Mouse (Mus musculus) cortical plate, adult 2 months (tissue): ENCODE measurements at regions not wholly inside any gene's neighbourhood (a gene's known extent, or its start where the extent isn't known, plus 50 kb on each side); places are given as distances from the start of the nearest gene placed in this dataset.

Experiments used
- H3K27ac ChIP-seq: fragments of 200-500 bp; 2 replicates; pipeline ENCODE4 v1.5.1; 2012; ENCODE audit warnings: low read length, control low read depth, inconsistent platforms; ENCODE audit not compliant: insufficient read depth
- H3K4me1 ChIP-seq: fragments of 200-500 bp; 2 replicates; pipeline ENCODE4 v1.6.1; 2011; ENCODE audit warnings: low read length; ENCODE audit not compliant: control insufficient read depth, insufficient read depth
- H3K4me3 ChIP-seq: fragments of 200-500 bp; 2 replicates; pipeline ENCODE4 v1.5.1; 2011; ENCODE audit warnings: mild to moderate bottlenecking, low read length, control low read depth; ENCODE audit not compliant: insufficient read depth
- CTCF ChIP-seq: fragments of 200-500 bp; IDR thresholded peaks from 2 replicates; pipeline ENCODE4 v1.5.1; 2011; ENCODE audit warnings: mild to moderate bottlenecking, control low read depth, low read length; ENCODE audit not compliant: insufficient read depth; ENCODE audit errors: extremely low read depth
- POLR2A ChIP-seq: fragments of 200-500 bp; IDR thresholded peaks from 2 replicates; pipeline ENCODE4 v1.6.1; 2011; ENCODE audit warnings: mild to moderate bottlenecking, low read length, control low read depth; ENCODE audit not compliant: insufficient read depth; ENCODE audit errors: extremely low read depth

DNA sequence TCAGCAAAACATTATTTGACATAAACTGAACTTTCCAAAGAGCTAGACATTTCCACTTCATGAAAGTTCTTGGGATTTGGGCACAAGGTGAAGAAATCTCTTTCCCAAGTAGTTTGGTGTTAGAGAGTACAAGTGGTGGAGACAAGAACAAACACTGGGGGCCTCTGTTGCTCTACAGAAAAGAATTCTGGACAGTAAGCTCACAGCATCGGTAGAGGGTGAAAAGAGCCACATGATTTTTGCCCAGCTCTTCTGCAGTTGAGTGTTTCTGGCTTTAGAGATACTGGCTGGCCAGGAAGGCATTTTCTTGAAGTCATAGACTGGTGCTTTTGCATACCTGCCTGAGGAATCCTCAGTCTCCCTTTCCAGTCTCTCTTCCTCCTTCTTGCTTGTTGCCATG, 127.8 kb downstream of the Stk31 start:
- H3K4me1 ChIP-seq = no peaks in the 10 kb centered on the region
- peak; percentile 49 for TF ChIP-seq CTCF
- TF ChIP-seq POLR2A = no peak
- no peak overlapping the region for H3K27ac ChIP-seq
- H3K4me3 ChIP-seq = no peak overlapping the region

DNA sequence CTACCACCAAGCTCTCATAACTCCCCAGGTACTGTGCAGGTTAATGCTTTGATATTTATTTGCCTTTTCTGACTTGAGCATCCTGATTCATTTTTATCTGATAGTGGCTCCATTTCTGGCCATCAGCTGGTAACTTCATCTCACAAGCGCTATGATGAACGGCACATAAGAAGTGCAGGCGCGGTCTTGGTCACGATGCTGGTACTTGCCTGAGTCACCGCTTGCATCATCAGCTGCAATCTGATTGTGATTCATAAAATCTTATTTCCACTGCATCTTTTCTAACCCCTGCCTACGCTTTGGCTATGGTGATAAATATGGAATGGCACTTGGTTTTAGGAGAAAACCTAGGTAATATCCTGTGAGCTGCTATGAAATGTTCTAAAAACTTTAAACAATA, 128.3 kb downstream of the Stk31 start:
- Histone ChIP-seq H3K4me3 (no peak overlapping the region), H3K4me1 (no peaks in the 10 kb centered on the region), H3K27ac (no peak overlapping the region)
- no peak for TF ChIP-seq POLR2A
- TF ChIP-seq CTCF = no peak

DNA sequence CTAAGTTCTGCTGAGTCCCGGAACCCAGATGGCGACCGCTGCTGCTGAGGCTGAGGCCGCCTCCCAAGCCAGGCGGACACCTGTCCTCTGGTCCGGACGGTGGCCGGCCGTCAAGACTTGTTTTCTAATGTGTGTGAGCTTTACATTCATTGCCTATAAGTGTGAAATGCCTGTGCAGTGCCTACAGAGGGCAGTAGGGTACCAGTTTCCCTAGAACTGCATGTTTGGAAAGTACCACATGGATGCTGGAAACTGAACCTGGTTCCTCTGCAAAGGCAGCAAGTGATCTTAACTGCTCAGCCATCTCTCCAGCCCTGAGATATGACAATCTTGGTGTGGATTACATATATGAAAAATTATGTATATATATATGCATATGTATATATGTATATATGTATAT, 138.6 kb downstream of the Stk31 start:
- Histone ChIP-seq H3K4me3 (no peak overlapping the region), H3K4me1 (no peaks in the 10 kb centered on the region; the same call in 1 of the 2 replicates), H3K27ac (no peak overlapping the region)
- TF ChIP-seq CTCF (0 out of 2 replicates have a peak, but pooled peaks have one; percentile 11), POLR2A (no peak)

DNA sequence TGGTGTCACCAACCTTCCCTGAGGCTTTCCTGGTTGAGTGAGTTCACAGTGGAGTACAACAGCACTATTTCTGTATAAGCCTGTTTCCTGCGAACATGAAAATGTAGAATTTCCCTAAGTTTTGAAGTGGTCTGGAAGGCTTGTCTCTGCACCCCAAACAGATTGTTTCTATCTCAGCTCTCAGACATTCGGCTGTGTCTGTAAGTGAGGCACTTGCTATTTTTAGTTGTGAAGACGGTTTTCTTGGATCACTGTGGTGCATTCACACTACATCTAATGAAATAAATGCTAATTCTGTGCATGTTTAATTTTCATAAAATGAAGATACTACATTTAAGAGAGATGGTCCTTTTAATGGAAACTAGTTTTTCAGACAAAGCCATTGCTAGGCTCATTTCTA, 139.1 kb downstream of the Stk31 start:
- Histone ChIP-seq H3K4me1 (no peaks in the 10 kb centered on the region; the same call in 1 of the 2 replicates), H3K27ac (no peak overlapping the region)

DNA sequence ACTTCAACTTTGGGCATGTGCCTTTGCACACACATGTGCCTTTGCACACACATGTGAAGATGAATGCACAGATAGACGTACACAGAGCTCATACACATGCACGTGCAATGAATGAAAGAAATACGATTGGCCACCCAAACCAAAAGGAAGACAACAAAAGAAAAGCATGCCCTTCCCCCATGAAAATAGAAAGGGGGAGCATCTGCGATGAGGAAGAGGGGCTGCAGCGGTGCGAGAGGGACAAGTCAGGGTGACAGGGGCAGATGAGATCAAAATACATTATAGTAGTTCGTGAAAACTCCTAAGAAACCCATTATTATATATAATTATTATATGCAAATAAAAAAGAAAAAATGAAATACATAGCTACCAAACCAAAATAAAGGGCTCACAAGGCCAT, 149.5 kb downstream of the Stk31 start:
- Histone ChIP-seq H3K4me3 (no peak overlapping the region), H3K4me1 (no peaks in the 10 kb centered on the region), H3K27ac (no peak overlapping the region)
- no peak for TF ChIP-seq CTCF
- no peak for TF ChIP-seq POLR2A

More for the DNA sequence above, 139.1 kb downstream of the Stk31 start:
- TF ChIP-seq POLR2A (no peak), CTCF (no peak)
- no peak overlapping the region for H3K4me3 ChIP-seq

DNA sequence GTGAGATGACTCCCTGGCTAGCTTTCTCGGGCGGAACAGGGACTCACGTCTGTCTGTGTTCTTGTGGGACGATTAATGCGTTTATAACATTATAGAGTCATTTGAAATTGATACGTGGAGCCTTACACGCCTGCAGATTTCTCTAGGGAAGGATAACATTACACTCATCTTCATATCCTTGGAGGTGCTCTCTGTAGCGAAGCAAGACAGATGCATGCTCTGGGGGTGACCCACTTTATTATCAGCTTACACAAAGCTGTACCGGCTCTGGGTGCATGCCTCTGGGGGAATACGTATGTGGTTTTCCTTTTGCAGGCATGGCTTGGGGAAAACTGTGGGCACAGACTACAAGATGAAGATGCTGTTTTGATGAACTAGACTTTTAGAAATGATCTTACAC, 159.7 kb downstream of the Stk31 start:
- no peak for TF ChIP-seq POLR2A
- TF ChIP-seq CTCF = no peak
- Histone ChIP-seq H3K4me3 (no peak overlapping the region), H3K4me1 (no peaks in the 10 kb centered on the region), H3K27ac (no peak overlapping the region)

DNA sequence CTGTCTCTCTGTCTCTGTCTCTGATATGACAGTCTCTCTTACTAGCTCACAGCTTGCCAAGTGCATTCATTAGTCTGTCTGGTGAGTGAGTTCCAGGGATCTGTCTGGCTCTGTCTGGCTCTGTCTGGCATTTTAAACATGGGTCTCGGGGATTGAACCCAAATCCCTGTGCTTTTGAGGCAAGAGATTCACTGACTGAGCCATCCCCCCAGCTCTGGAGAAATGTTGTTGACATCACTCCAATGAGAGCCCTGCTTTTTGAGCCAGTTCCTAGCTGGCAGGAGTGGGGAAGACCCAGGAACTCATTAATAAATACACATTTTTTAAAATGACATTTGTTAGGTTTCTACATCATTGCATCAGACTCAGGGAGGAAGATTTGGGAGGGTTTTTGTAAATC, 163.1 kb downstream of the Stk31 start:
- H3K27ac ChIP-seq = no peak overlapping the region
- H3K4me1 ChIP-seq = no peaks in the 10 kb centered on the region
- TF ChIP-seq POLR2A (no peak), CTCF (no peak)
- no peak overlapping the region for H3K4me3 ChIP-seq

DNA sequence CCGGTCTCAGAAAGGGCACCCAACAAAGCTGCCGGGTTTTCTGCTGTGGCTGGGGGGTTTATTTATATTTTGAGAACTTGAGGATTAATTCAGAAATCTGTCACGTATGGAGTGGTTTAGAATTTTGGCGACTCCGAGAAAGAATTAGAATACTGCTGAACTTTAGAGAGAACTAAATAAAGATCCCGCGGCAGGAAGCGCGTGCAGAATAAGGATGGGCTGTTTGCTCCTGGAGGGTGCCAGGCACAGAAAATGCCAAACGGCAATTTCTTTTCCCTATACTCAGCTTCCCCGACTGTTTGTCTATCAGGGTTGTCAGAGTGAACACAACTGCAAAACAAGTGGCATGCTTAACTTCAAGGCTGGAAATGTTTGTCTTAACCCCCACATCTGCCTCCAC, 163.7 kb downstream of the Stk31 start:
- Histone ChIP-seq H3K27ac (no peak overlapping the region), H3K4me3 (no peak overlapping the region), H3K4me1 (no peaks in the 10 kb centered on the region)
- TF ChIP-seq CTCF = no peak

DNA sequence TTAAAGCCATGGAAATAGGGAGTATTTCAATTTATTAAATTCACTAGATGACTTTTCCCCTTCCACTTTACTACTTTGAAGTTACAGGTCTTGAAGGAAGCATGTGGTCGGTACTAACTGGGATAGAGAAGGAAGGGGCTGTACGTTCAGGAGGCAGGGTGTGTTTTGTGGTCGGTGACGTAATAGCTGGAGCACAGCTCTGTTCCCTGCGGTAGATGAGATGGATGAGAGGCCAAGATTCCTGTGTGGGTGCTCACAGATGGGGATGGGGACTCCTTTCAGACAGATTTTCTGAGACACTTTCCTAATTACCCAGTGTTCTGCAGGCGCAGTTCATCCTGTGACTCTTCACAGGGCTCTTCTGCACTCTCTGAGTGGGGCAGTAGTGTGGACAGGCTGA, 182.9 kb downstream of the Stk31 start:
- Histone ChIP-seq H3K27ac (no peak overlapping the region), H3K4me1 (no peaks in the 10 kb centered on the region), H3K4me3 (no peak overlapping the region)
- TF ChIP-seq POLR2A (no peak), CTCF (no peak)

DNA sequence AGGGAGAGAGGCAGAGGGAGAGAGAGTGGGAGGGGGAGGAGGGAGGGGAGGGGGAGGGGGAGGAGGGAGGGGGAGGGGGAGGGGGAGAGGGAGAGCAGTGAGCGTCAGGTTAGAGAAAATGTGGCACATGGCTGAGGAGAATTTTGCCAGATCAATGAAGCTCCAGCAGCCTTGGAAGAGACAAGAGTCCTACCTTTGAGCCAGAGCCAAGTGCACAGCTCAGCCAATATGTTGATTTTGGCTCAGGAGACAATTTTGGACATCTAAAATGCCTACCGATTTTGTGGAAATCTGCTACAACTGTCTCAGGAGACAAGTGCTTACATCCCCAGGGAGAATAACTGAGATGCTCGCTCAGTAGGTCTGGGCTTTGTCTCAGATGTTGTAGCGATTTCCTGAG, 184.3 kb downstream of the Stk31 start:
- no peak overlapping the region for H3K4me3 ChIP-seq
- H3K27ac ChIP-seq = no peak overlapping the region
- H3K4me1 ChIP-seq = no peaks in the 10 kb centered on the region
- TF ChIP-seq CTCF (no peak), POLR2A (no peak)

DNA sequence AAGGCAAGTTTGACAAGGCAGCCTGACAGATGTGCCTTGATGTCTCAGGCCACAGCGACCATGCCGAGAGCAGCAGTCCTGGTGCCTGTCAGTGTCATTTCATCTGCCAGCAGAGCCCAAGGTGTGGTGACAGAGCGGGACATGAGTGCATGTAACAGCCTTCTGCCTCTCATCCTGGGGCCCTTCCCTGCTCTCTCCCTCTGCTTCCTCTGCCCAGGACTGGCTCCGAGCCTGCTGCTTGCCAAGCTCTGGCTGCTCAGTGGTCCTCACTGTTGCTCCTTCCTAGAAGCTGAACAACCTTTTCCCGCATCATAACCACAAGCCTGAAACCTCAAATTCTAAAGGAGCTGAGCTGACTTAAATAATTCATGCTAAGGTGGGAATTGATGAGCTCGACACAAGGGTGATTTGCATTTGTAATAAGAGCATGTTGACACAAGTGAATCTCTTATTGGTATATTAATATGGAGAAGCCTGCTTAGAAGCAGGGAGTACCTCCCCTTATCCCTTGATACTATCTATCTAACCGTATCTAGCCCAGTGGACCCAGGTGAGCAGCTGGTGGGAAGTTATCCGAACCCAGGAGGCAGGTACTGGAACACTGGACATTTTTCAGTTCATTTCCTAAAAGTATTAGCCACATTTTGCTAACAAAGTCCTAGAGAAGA, 186.8 kb downstream of the Stk31 start:
- TF ChIP-seq POLR2A (no peak), CTCF (no peak)
- Histone ChIP-seq H3K27ac (no peak overlapping the region), H3K4me3 (no peak overlapping the region), H3K4me1 (no peaks in the 10 kb centered on the region)
